Mouse (Mus musculus) heart, embryonic 11.5 days (tissue): ENCODE measurements around the gene Stbd1. TPM values are rescaled to one million over a fixed set of nuclear protein-coding genes. Genes with fewer than 3 reads are reported as not detected.

ENCODE experiments used
- ATAC-seq: fragments of 200-750 bp; cut with Nextera tagmentation; replicated peaks from 2 replicates; pipeline ENCODE4 v1.8.0; 2017; ENCODE audit warnings: moderate library complexity; ENCODE audit not compliant: insufficient number of reproducible peaks, low FRiP score, low TSS enrichment
- H3K27ac ChIP-seq: fragments of 300-500 bp; sonication (generic); 2 replicates; pipeline ENCODE4 v1.5.1; 2014; ENCODE audit warnings: mild to moderate bottlenecking, low read depth, low read length
- H3K27me3 ChIP-seq: fragments of 300-500 bp; sonication (generic); 2 replicates; pipeline ENCODE4 v1.6.1; 2014; ENCODE audit warnings: mild to moderate bottlenecking, low read length, mixed read lengths; ENCODE audit not compliant: control insufficient read depth, insufficient read depth
- H3K36me3 ChIP-seq: fragments of 300-500 bp; sonication (generic); 2 replicates; pipeline ENCODE4 v1.6.1; 2014; ENCODE audit warnings: mild to moderate bottlenecking, low read length, moderate library complexity, mixed read lengths; ENCODE audit not compliant: control insufficient read depth, insufficient read depth
- H3K4me1 ChIP-seq: fragments of 300-500 bp; sonication (generic); 2 replicates; pipeline ENCODE4 v1.6.1; 2014; ENCODE audit warnings: low read length; ENCODE audit not compliant: control insufficient read depth, insufficient read depth
- H3K4me2 ChIP-seq: fragments of 300-500 bp; sonication (generic); 2 replicates; pipeline ENCODE4 v1.6.1; 2014; ENCODE audit warnings: mild to moderate bottlenecking, moderate library complexity
- H3K4me3 ChIP-seq: fragments of 300-500 bp; sonication (generic); 2 replicates; pipeline ENCODE4 v1.5.1; 2014; ENCODE audit warnings: low read depth, low read length
- H3K9ac ChIP-seq: fragments of 300-500 bp; sonication (generic); 2 replicates; pipeline ENCODE4 v1.6.1; 2014; ENCODE audit warnings: mild to moderate bottlenecking, low read depth, low read length, moderate library complexity
- H3K9me3 ChIP-seq: fragments of 300-500 bp; sonication (generic); replicated peaks from 2 replicates; pipeline ENCODE4 v1.6.1; 2016; ENCODE audit warnings: low read length; ENCODE audit not compliant: control insufficient read depth
- WGBS: fragments of 180-500 bp; shearing (Covaris S2); extraction: QIAGEN DNeasy Blood & Tissue Kit; methylation state at CpG from one replicate; pipeline ENCODE4 v1.1.7; 2014; ENCODE audit not compliant: insufficient replicate concordance; 5-methylcytosine and 5-hydroxymethylcytosine counted together
- polyA plus RNA-seq: library from polyadenylated mRNA; unstranded; fragments of >200 nt; fragmentation: Nextera tagmentation; extraction: Ambion mirVana; gene quantifications from 2 replicates; pipeline ENCODE4 v1.2.1, GENCODE M21; 2014

Gene Stbd1
- polyA plus RNA-seq, 1 experiment from 2014 or later: 67.9 TPM

DNA sequence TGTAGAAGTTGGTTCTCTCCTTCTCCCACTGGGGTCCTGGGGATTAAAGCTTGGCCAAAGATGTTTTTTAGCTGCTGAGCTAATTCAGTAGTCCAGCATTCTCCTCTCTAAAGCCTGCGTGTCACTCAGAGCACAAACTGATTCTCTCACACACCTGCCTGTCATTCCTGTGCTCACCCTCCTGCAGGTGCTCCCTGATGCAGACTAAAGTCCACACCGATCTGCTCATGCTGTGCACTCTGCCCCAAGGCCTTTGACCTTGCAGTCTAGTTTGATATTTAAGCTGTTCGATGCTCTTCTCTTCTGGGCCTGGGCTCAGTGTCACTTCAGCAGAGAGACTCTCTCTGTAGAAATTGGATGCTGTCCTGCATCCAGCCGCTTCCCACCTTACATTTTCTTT lies 31.6 kb upstream of the Stbd1 start:
- WGBS: 84% methylated on average over 4 of the region's 4 CpGs
- Histone ChIP-seq H3K36me3 (no peaks in the 10 kb centered on the region), H3K4me2 (no peak overlapping the region), H3K9ac (no peak overlapping the region), H3K4me3 (no peak overlapping the region), H3K4me1 (no peaks in the 10 kb centered on the region), H3K27me3 (no peaks in the 10 kb centered on the region), H3K9me3 (no peaks in the 10 kb centered on the region), H3K27ac (no peak overlapping the region)
- no peak for ATAC-seq

DNA sequence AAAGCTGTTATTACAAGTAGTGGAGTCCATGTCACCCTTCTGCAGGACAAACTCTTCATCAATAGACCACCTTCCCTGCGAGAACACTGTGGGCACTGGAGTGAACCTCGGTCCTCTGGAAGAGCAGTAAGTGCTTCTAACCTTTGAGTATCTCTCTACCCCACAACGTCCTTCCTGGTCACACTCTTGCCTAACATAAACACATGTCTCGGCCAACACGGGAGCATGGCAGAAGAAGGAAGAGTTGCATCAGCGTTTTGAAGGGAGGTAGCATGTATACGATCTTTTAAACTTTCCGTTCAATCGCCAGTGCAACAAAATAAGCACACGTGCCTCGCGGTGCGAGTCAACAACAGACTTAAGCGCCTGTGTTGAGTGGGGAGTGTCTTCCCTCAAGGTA lies 23.3 kb upstream of the Stbd1 start:
- Histone ChIP-seq H3K9ac (no peak overlapping the region), H3K4me1 (0 out of 2 replicates have a peak, but pooled peaks cover 2% of the 10 kb centered on the region), H3K27me3 (no peaks in the 10 kb centered on the region), H3K36me3 (no peaks in the 10 kb centered on the region), H3K27ac (no peak overlapping the region), H3K4me3 (no peak overlapping the region), H3K9me3 (no peaks in the 10 kb centered on the region), H3K4me2 (no peak overlapping the region)
- ATAC-seq: no peak
- 77% methylated on average over 14 of the region's 14 CpGs for WGBS

- H3K9ac ChIP-seq: no peak overlapping the region
- no peaks in the 10 kb centered on the region for H3K27me3 ChIP-seq
- H3K4me2 ChIP-seq: no peak overlapping the region
- no peak overlapping the region for H3K4me3 ChIP-seq
- no peaks in the 10 kb centered on the region for H3K4me1 ChIP-seq
- no peaks in the 10 kb centered on the region for H3K36me3 ChIP-seq
- WGBS: 57% methylated on average over 10 of the region's 10 CpGs
- H3K27ac ChIP-seq: no peak overlapping the region
- no peak for ATAC-seq
- H3K9me3 ChIP-seq: no peaks in the 10 kb centered on the region
Observed at GRCm38 (mm10) chr5:92585932-92586331, 16.9 kb upstream of the Stbd1 start.

DNA sequence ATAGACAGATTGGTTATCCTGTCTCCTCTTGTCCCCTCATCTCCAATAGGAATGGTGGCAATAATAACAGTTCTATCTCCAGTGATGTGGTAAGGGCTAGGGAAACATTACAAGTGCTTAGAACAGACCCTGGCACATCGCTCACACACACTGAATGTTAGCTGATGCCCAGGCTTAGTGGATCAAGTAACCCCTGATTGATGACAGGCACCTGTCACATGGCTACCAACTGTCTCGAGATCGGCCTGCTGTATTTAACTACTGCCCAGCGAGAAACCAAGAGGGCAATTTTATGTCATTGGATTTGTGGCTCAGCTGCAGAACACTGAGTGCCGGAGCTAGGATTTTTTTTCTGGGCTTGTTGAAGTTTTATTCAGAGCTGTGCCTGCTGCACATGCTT lies 7.8 kb upstream of the Stbd1 start:
- H3K36me3 ChIP-seq: no peaks in the 10 kb centered on the region
- no peaks in the 10 kb centered on the region for H3K27me3 ChIP-seq
- H3K4me2 ChIP-seq: no peak overlapping the region
- H3K9me3 ChIP-seq: no peaks in the 10 kb centered on the region
- no peak overlapping the region for H3K27ac ChIP-seq
- H3K4me3 ChIP-seq: no peak overlapping the region
- ATAC-seq: no peak
- H3K4me1 ChIP-seq: no peaks in the 10 kb centered on the region
- no peak overlapping the region for H3K9ac ChIP-seq
- WGBS: 70% methylated on average over 5 of the region's 5 CpGs

DNA sequence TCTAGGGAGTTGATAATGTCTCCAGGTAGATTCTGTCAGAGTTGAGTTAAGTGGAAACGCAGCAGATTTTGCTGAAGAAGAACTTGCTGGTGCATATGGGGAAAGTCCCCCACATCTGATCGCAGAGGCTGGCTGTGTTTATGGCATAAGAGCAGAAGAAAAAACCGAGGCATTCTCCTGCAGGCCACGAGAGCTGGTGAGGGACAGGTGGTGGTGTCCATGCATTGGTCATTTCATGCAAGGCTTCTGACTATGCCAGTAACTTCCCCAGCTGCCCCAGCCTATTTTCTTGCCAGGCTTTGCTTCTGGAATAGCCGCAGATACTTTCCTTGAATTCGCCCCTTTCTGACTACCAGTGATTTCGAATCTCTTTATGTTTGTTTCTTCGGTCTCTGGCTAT lies 6.0 kb upstream of the Stbd1 start:
- 82% methylated on average over 8 of the region's 8 CpGs for WGBS
- H3K9me3 ChIP-seq: no peaks in the 10 kb centered on the region
- no peak overlapping the region for H3K27ac ChIP-seq
- H3K4me1 ChIP-seq: no peaks in the 10 kb centered on the region
- H3K4me2 ChIP-seq: no peak overlapping the region
- no peak overlapping the region for H3K4me3 ChIP-seq
- no peaks in the 10 kb centered on the region for H3K27me3 ChIP-seq
- ATAC-seq: no peak
- no peaks in the 10 kb centered on the region for H3K36me3 ChIP-seq
- H3K9ac ChIP-seq: no peak overlapping the region

GRCm38 (mm10) chr5:92599030-92599429 lies 3.8 kb upstream of the Stbd1 start:
- WGBS: 73% methylated on average over 10 of the region's 10 CpGs
- no peaks in the 10 kb centered on the region for H3K27me3 ChIP-seq
- H3K9me3 ChIP-seq: no peaks in the 10 kb centered on the region
- 0 out of 2 replicates have a peak, but pooled peaks cover 3% of the 10 kb centered on the region for H3K4me1 ChIP-seq
- no peak overlapping the region for H3K4me3 ChIP-seq
- no peak overlapping the region for H3K9ac ChIP-seq
- no peak overlapping the region for H3K27ac ChIP-seq
- H3K4me2 ChIP-seq: no peak overlapping the region
- ATAC-seq: no peak
- H3K36me3 ChIP-seq: no peaks in the 10 kb centered on the region

GRCm38 (mm10) chr5:92604452-92605247 lies 1.8 kb downstream of the Stbd1 start:
- no peak for ATAC-seq
- H3K27me3 ChIP-seq: no peaks in the 10 kb centered on the region
- peak overlapping the region; percentile 77; the same call in 1 of the 2 replicates for H3K4me3 ChIP-seq
- H3K4me1 ChIP-seq: peaks cover 9% of the 10 kb centered on the region
- H3K4me2 ChIP-seq: peak overlapping the region; percentile 81
- WGBS: 64% methylated on average over 10 of the region's 10 CpGs
- H3K9me3 ChIP-seq: no peaks in the 10 kb centered on the region
- 0 out of 2 replicates have a peak, but pooled peaks cover 4% of the 10 kb centered on the region for H3K36me3 ChIP-seq
- H3K27ac ChIP-seq: no peak overlapping the region
- no peak overlapping the region for H3K9ac ChIP-seq

DNA sequence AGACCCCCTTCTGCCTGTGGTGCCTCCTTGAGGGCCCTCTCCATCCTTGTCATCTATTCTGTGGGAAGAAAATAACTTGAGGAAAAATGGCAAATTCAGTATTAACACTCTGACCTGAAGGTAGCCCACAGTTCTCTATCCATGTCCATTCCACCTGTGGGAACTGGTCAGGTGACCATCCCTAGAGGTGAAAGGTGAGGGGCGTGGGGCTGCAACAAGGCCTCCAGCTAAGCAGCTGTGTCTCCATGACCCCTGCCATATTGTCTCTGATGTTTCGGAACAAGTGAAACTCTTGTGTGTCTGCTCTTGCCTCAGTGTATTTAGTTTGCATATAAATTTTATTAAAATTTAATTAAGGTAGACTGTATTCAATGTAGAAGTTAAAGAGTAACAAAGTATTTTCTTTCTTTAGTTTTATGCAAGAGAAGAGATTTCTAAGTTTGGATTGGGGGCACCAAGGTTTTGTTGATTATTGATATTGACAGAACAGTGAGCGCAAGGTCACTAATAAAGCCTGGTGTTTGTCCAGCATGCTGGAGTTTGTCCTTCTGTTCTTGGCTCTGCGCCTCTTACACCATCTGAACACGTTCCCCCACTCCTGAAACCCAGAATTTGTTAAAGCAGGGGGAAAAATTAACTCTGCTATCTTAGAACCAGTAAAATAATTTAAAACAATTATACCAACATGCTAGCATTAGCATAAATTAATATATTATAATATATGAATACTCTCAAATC lies 4.8 kb downstream of the Stbd1 start:
- 75% methylated on average over 5 of the region's 5 CpGs for WGBS
- ATAC-seq: no peak

More for the DNA sequence above, 4.8 kb downstream of the Stbd1 start:
- Histone ChIP-seq H3K9ac (no peak overlapping the region), H3K4me2 (no peak overlapping the region), H3K36me3 (0 out of 2 replicates have a peak, but pooled peaks cover 4% of the 10 kb centered on the region), H3K4me3 (no peak overlapping the region), H3K27me3 (no peaks in the 10 kb centered on the region), H3K9me3 (no peaks in the 10 kb centered on the region), H3K27ac (no peak overlapping the region), H3K4me1 (peaks cover 9% of the 10 kb centered on the region)
